Mouse (Mus musculus): ENCODE measurements around the gene Rfx5. TPM values are rescaled to one million over a fixed set of nuclear protein-coding genes. Genes with fewer than 3 reads are reported as not detected.
A peak's percentile ranks its signal among the peaks of the same experiment; 100 is the strongest.
"Not testable (repeated sequence)": the region's sequence is repeated elsewhere in the genome, so short reads cannot be mapped to it uniquely, and the experiment has no call there.

Gene Rfx5
- polyA plus RNA-seq (2015; fragmentation: Nextera tagmentation; extraction: Ambion mirVana), result 5.4 and 6.3 TPM in 2 replicates

- peak within 1 kb of the TSS; percentile 76 for H3K4me2 ChIP-seq
- H3K9ac ChIP-seq, result peak within 1 kb of the TSS; percentile 95
- peaks cover 29% of the 10 kb centered on the region for H3K4me1 ChIP-seq
- H3K27ac ChIP-seq (replicated peaks), result peak within 1 kb of the TSS; percentile 88
- H3K4me3 ChIP-seq, result peak within 1 kb of the TSS; percentile 88
- peaks cover 37% of the 10 kb centered on the region for H3K36me3 ChIP-seq
- H3K9me3 ChIP-seq, result no peaks in the 10 kb centered on the region
- H3K27me3 ChIP-seq (replicated peaks), result no peaks in the 10 kb centered on the region
- under 1% methylated on average over 50 of the region's 50 CpGs for WGBS
- ATAC-seq (ENCODE audit: extremely low read depth, insufficient number of reproducible peaks, low FRiP score, low TSS enrichment), result peak; percentile 87
Observed at GRCm38 (mm10) chr3:94953764-94954616, at the start of gene Rfx5. TSS of gene Rfx5 (plus strand) at chr3:94954075.

GRCm38 (mm10) chr3:94904759-94905158 is 49.1 kb upstream of the Rfx5 start:
- 55% methylated on average over 3 of the region's 3 CpGs for WGBS
- H3K4me1 ChIP-seq; H3K4me3 ChIP-seq; H3K4me2 ChIP-seq; H3K27me3 ChIP-seq (replicated peaks); ATAC-seq (ENCODE audit: extremely low read depth, insufficient number of reproducible peaks, low FRiP score, low TSS enrichment); H3K9me3 ChIP-seq; H3K27ac ChIP-seq (replicated peaks); H3K9ac ChIP-seq; H3K36me3 ChIP-seq: not testable (repeated sequence)

- 38% methylated on average over 1 of the region's 1 CpGs for WGBS
- no peak for ATAC-seq (ENCODE audit: extremely low read depth, insufficient number of reproducible peaks, low FRiP score, low TSS enrichment)
- no peak overlapping the region for H3K4me2 ChIP-seq
- no peak overlapping the region for H3K4me3 ChIP-seq
- no peaks in the 10 kb centered on the region for H3K27me3 ChIP-seq (replicated peaks)
- no peak overlapping the region for H3K9ac ChIP-seq
- no peaks in the 10 kb centered on the region for H3K36me3 ChIP-seq
- H3K4me1 ChIP-seq, result no peaks in the 10 kb centered on the region
- H3K9me3 ChIP-seq, result no peaks in the 10 kb centered on the region
- no peak overlapping the region for H3K27ac ChIP-seq (replicated peaks)
Observed at GRCm38 (mm10) chr3:94906482-94906881, 47.4 kb upstream of the Rfx5 start.

- Histone ChIP-seq H3K4me2 (no peak overlapping the region), H3K4me1 (no peaks in the 10 kb centered on the region), H3K36me3 (no peaks in the 10 kb centered on the region), H3K9me3 (no peaks in the 10 kb centered on the region), H3K4me3 (no peak overlapping the region), H3K27ac (replicated peaks) (no peak overlapping the region), H3K9ac (no peak overlapping the region), H3K27me3 (replicated peaks) (no peaks in the 10 kb centered on the region)
- ATAC-seq (ENCODE audit: extremely low read depth, insufficient number of reproducible peaks, low FRiP score, low TSS enrichment), result no peak
- 68% methylated on average over 2 of the region's 2 CpGs for WGBS
Observed at GRCm38 (mm10) chr3:94911050-94911693, 42.7 kb upstream of the Rfx5 start.

- H3K36me3 ChIP-seq, result no peaks in the 10 kb centered on the region
- 54% methylated on average over 5 of the region's 5 CpGs for WGBS
Observed at GRCm38 (mm10) chr3:94913801-94914200, 40.1 kb upstream of the Rfx5 start.

GRCm38 (mm10) chr3:94915903-94916741 is 37.8 kb upstream of the Rfx5 start:
- H3K9ac ChIP-seq, result no peak overlapping the region
- H3K4me2 ChIP-seq, result no peak overlapping the region
- whole genome bisulfite sequencing, result 73% methylated on average over 7 of the region's 7 CpGs
- no peak overlapping the region for H3K4me3 ChIP-seq
- no peak for ATAC-seq (ENCODE audit: extremely low read depth, insufficient number of reproducible peaks, low FRiP score, low TSS enrichment)
- no peaks in the 10 kb centered on the region for H3K36me3 ChIP-seq
- H3K27ac ChIP-seq (replicated peaks), result no peak overlapping the region
- H3K27me3 ChIP-seq (replicated peaks), result no peaks in the 10 kb centered on the region
- H3K9me3 ChIP-seq, result no peaks in the 10 kb centered on the region
- peaks cover 10% of the 10 kb centered on the region for H3K4me1 ChIP-seq

More at GRCm38 (mm10) chr3:94913801-94914200, 40.1 kb upstream of the Rfx5 start:
- no peak overlapping the region for H3K4me3 ChIP-seq
- no peak overlapping the region for H3K9ac ChIP-seq
- H3K4me1 ChIP-seq, result peaks cover 10% of the 10 kb centered on the region
- no peaks in the 10 kb centered on the region for H3K27me3 ChIP-seq (replicated peaks)
- H3K9me3 ChIP-seq, result no peaks in the 10 kb centered on the region
- ATAC-seq (ENCODE audit: extremely low read depth, insufficient number of reproducible peaks, low FRiP score, low TSS enrichment), result no peak
- no peak overlapping the region for H3K27ac ChIP-seq (replicated peaks)
- H3K4me2 ChIP-seq, result no peak overlapping the region

- H3K27ac ChIP-seq (replicated peaks), result no peak overlapping the region
- no peak overlapping the region for H3K4me2 ChIP-seq
Observed at GRCm38 (mm10) chr3:94917816-94918361, 36.0 kb upstream of the Rfx5 start.

GRCm38 (mm10) chr3:94918845-94919244 is 35.0 kb upstream of the Rfx5 start:
- Histone ChIP-seq H3K27ac (replicated peaks) (no peak overlapping the region), H3K4me2 (no peak overlapping the region), H3K36me3 (no peaks in the 10 kb centered on the region), H3K9ac (no peak overlapping the region), H3K4me3 (no peak overlapping the region), H3K27me3 (replicated peaks) (no peaks in the 10 kb centered on the region; the same call in 1 of the 2 replicates), H3K9me3 (no peaks in the 10 kb centered on the region), H3K4me1 (peaks cover 10% of the 10 kb centered on the region)
- no peak for ATAC-seq (ENCODE audit: extremely low read depth, insufficient number of reproducible peaks, low FRiP score, low TSS enrichment)
- 85% methylated on average over 4 of the region's 4 CpGs for WGBS

More at GRCm38 (mm10) chr3:94917816-94918361, 36.0 kb upstream of the Rfx5 start:
- peaks cover 10% of the 10 kb centered on the region for H3K4me1 ChIP-seq
- H3K9me3 ChIP-seq, result no peaks in the 10 kb centered on the region
- WGBS, result 56% methylated on average over 14 of the region's 14 CpGs
- H3K27me3 ChIP-seq (replicated peaks), result no peaks in the 10 kb centered on the region; the same call in 1 of the 2 replicates
- H3K9ac ChIP-seq, result no peak overlapping the region
- H3K4me3 ChIP-seq, result no peak overlapping the region
- H3K36me3 ChIP-seq, result no peaks in the 10 kb centered on the region
- ATAC-seq (ENCODE audit: extremely low read depth, insufficient number of reproducible peaks, low FRiP score, low TSS enrichment), result no peak

GRCm38 (mm10) chr3:94921104-94921503 is 32.8 kb upstream of the Rfx5 start:
- no peak for ATAC-seq (ENCODE audit: extremely low read depth, insufficient number of reproducible peaks, low FRiP score, low TSS enrichment)
- no peak overlapping the region for H3K27ac ChIP-seq (replicated peaks)
- H3K27me3 ChIP-seq (replicated peaks), result no peaks in the 10 kb centered on the region; the same call in 1 of the 2 replicates
- H3K4me2 ChIP-seq, result no peak overlapping the region
- WGBS, result 43% methylated on average over 3 of the region's 3 CpGs
- no peaks in the 10 kb centered on the region for H3K36me3 ChIP-seq
- no peak overlapping the region for H3K9ac ChIP-seq
- H3K9me3 ChIP-seq, result no peaks in the 10 kb centered on the region
- no peak overlapping the region for H3K4me3 ChIP-seq
- peaks cover 14% of the 10 kb centered on the region for H3K4me1 ChIP-seq

- Histone ChIP-seq H3K4me3 (no peak overlapping the region), H3K27me3 (replicated peaks) (no peaks in the 10 kb centered on the region; the same call in 1 of the 2 replicates), H3K9me3 (no peaks in the 10 kb centered on the region), H3K9ac (no peak overlapping the region), H3K4me1 (peaks cover 20% of the 10 kb centered on the region), H3K36me3 (no peaks in the 10 kb centered on the region), H3K27ac (replicated peaks) (no peak overlapping the region), H3K4me2 (no peak overlapping the region)
- WGBS, result 61% methylated on average over 3 of the region's 3 CpGs
- no peak for ATAC-seq (ENCODE audit: extremely low read depth, insufficient number of reproducible peaks, low FRiP score, low TSS enrichment)
Observed at GRCm38 (mm10) chr3:94922333-94922732, 31.5 kb upstream of the Rfx5 start.

GRCm38 (mm10) chr3:94924688-94925087 is 29.2 kb upstream of the Rfx5 start:
- Histone ChIP-seq H3K9me3 (no peaks in the 10 kb centered on the region), H3K27me3 (replicated peaks) (no peaks in the 10 kb centered on the region; the same call in 1 of the 2 replicates), H3K4me2 (no peak overlapping the region), H3K9ac (no peak overlapping the region), H3K27ac (replicated peaks) (no peak overlapping the region), H3K4me3 (no peak overlapping the region), H3K36me3 (no peaks in the 10 kb centered on the region), H3K4me1 (peaks cover 10% of the 10 kb centered on the region)
- ATAC-seq (ENCODE audit: extremely low read depth, insufficient number of reproducible peaks, low FRiP score, low TSS enrichment), result no peak
- 50% methylated on average over 8 of the region's 8 CpGs for WGBS

Measured in heart, embryonic 13.5 days (tissue).